Mouse (Mus musculus): ENCODE measurements at regions not wholly inside any gene's neighbourhood (a gene's known extent, or its start where the extent isn't known, plus 50 kb on each side); places are given as distances from the start of the nearest gene placed in this dataset.
A peak's percentile ranks its signal among the peaks of the same experiment; 100 is the strongest.

- DNase-seq (ENCODE audit: low read depth, low spot score), result peak; percentile 36
These were observed 119.8 kb upstream of the Gnao1 start for GRCm38 (mm10) chr8:93689832-93690471.

GRCm38 (mm10) chr8:93691375-93691774 lies 118.4 kb upstream of the Gnao1 start:
- DNase-seq (ENCODE audit: low read depth, low spot score), result no peak

- no peak for DNase-seq (ENCODE audit: low read depth, low spot score)
These were observed 117.9 kb upstream of the Gnao1 start for GRCm38 (mm10) chr8:93691826-93692225.

GRCm38 (mm10) chr8:93697206-93697605 lies 112.6 kb upstream of the Gnao1 start:
- DNase-seq (ENCODE audit: low read depth, low spot score), result no peak

GRCm38 (mm10) chr8:93698508-93698907 lies 111.3 kb upstream of the Gnao1 start:
- DNase-seq (ENCODE audit: low read depth, low spot score), result no peak

- DNase-seq (ENCODE audit: low read depth, low spot score), result no peak
These were observed 108.4 kb upstream of the Gnao1 start for GRCm38 (mm10) chr8:93701391-93701790.

- no peak for DNase-seq (ENCODE audit: low read depth, low spot score)
These were observed 97.6 kb upstream of the Gnao1 start for GRCm38 (mm10) chr8:93712066-93712706.

GRCm38 (mm10) chr8:93713221-93713620 lies 96.5 kb upstream of the Gnao1 start:
- DNase-seq (ENCODE audit: low read depth, low spot score), result no peak

GRCm38 (mm10) chr8:93724896-93725489 lies 84.8 kb upstream of the Gnao1 start:
- no peak for DNase-seq (ENCODE audit: low read depth, low spot score)

- DNase-seq (ENCODE audit: low read depth, low spot score), result no peak
These were observed 80.4 kb upstream of the Gnao1 start for GRCm38 (mm10) chr8:93729124-93729930.

- DNase-seq (ENCODE audit: low read depth, low spot score), result no peak
These were observed 78.7 kb upstream of the Gnao1 start for GRCm38 (mm10) chr8:93730738-93731700.

GRCm38 (mm10) chr8:93734818-93735217 lies 74.9 kb upstream of the Gnao1 start:
- DNase-seq (ENCODE audit: low read depth, low spot score), result no peak

- no peak for DNase-seq (ENCODE audit: low read depth, low spot score)
These were observed 69.5 kb upstream of the Gnao1 start for GRCm38 (mm10) chr8:93740281-93740680.

- DNase-seq (ENCODE audit: low read depth, low spot score), result no peak
These were observed 61.0 kb upstream of the Gnao1 start for GRCm38 (mm10) chr8:93748720-93749119.

GRCm38 (mm10) chr8:93750921-93751320 lies 58.8 kb upstream of the Gnao1 start:
- no peak for DNase-seq (ENCODE audit: low read depth, low spot score)

- no peak for DNase-seq (ENCODE audit: low read depth, low spot score)
These were observed 53.8 kb upstream of the Gnao1 start for GRCm38 (mm10) chr8:93755981-93756380.

Data from brain, embryonic 18.5 days (tissue).